Mouse (Mus musculus) induced T-regulatory cell, adult 2 months (primary cell): ENCODE results near the gene Arpp21.

Experiments
- DNase-seq: peaks from one replicate; pipeline ENCODE4 v3.0.0-alpha.2; 2012; ENCODE audit warnings: low read depth

The Arpp21 gene

DNA sequence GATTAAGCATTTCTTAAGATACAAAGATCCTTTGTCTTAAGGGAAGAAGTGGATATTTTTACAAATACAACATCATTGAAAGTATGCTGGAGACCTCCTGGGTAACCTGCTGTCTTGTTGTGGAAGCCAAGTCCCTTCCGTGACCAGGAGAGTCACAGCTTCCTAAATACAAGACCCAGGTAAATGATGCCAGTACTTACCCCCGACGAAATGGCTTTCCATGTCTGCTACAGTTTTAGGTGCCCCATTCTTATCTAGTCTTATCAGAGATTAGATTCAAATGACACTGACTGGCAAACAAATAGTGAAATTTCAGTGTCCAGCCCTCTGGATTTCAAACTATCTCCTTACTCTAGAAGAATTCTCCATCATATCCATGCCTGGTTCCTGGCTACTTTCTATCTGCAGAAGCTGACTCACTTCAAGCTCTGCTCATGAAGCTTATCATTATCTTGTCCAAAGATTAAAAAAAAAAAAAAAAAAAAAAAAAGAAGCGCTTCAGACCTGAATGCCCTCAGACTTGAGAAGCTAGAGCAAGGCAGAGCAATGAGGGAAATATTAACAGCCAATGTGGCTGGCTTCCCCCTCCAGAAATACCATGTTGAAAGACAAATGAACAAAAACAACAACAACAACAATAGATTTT lies 4.9 kb downstream of the Arpp21 start:
- no peak for DNase-seq

DNA sequence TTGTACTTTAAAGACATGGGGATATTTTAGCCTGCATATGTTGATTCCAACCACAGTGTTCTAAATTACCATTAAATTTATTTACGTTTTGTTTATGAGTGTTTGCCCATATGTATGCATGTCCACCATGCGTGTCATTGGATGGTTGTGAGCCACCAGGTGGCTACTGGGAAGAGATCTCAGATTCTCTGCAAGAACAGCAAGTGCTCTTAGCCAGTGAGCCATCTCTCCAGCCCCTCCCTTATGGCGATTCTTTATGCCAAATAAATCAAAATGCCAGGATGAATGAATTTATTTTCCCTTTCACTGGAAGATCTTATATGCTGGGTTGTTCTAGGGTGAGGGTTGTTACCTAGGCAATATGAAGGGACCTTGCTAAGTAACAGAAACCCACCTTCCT lies 7.3 kb downstream of the Arpp21 start:
- no peak for DNase-seq

DNA sequence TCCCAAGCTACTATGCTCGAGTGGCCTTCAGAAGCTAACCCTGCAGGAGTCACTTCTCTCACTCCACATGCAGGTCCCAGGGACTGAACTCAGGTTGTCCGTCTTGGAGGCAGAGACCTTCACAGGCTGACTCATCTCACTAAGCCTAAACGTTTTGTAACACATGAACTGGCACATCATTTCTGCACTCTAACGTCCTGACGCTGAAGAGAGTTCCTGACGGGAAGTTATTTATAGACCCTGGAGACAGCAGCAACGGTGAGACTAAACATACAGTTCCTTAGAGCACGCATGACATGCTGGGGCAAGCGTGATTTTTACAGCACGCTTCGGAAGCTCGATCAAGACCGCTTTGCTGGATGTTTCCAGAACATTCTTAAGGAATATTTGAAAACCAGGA lies 8.6 kb downstream of the Arpp21 start:
- DNase-seq, result no peak

DNA sequence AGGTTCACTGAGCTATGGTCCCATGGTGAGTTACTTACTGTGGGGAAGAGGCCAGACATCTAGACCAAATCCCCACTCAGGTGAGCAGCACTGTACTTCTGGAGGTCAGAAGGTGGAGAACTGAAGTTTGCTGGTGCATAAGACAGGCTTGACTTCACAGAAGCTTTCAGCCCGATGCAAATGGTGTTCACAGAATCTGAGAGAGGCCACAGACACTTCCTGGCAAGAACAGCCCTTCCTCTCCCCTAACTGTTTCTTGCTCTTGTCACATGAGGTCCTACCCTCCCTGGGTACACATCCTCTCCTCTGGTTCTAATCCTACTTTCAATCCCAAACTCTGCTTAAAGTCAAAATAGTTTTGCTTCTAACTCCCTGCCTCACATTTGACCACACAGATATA lies 9.2 kb downstream of the Arpp21 start:
- no peak for DNase-seq

DNA sequence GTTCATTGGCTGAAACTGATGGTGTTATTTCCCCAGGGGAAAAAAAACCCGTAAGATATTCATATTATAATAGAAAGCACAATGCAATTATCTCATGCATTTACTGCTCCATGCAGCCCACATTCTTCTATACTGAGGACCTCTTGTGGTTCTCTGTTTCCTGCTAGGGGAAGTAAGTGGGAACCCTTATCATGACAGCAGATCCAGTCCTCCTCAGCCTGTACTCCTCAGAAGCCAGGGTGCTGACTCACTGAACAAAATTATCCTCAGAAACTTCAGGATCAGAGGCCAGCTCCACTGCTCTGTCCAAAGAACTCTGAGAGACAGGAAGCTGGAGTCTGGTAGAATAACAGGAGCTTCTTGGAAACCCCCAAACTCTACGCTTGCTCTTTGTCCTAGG lies 10.7 kb downstream of the Arpp21 start:
- DNase-seq, result no peak

DNA sequence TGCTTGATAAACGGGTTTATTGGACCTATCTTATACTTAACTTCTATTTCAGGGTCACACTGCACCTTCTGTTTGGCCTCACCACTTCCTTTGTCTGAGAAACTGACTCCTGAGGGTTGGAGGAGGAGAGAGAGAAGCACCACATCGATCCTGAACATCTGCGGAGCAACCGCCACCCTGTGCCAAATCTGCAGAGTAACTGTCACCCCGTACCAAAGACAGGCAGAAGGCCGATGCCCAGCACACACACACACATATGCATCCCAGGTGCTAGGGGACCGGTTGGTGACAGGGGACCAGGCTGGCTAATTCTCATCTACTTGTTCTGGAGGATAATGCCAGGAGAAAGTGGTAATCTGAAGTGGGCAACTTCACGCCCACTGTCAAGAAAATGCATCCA lies 16.4 kb downstream of the Arpp21 start:
- no peak for DNase-seq

DNA sequence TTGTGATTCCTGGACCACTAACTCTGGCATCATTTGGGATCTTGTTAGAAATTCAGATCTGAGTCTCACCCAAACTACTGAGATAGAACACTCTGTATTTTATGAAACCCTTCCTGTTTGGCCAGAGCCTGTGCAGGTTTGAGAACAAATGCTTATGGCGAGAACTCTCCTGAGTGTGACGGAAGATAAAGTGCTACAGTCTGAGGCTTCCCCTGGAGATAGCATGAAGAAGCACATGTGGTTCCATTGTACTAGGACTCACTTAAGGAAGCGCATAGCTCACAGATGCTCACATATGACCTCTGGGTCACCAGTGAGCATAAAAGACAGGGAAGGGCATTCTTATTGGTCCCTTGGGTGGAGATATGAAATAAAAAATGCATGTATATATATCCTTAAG lies 17.5 kb downstream of the Arpp21 start:
- DNase-seq, result no peak

DNA sequence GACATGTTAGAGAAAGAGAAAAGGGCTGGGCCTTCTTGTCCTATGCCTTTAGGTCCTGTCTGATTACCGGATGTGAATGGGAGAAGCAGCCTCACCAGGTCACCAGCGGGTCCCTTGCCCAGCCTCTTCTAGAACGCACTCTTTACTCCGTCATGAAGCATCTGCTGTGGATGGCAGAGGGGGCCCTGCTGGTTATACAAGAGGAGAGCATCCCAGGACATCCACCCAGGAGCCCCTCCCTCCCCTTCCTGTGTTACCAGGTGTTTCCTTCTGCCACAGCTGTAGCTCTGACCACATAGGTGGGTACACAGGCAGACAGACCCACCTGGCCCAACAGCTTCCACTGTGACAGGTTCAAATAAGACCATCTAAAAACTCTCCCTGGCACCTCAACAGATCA lies 18.6 kb downstream of the Arpp21 start:
- no peak for DNase-seq

DNA sequence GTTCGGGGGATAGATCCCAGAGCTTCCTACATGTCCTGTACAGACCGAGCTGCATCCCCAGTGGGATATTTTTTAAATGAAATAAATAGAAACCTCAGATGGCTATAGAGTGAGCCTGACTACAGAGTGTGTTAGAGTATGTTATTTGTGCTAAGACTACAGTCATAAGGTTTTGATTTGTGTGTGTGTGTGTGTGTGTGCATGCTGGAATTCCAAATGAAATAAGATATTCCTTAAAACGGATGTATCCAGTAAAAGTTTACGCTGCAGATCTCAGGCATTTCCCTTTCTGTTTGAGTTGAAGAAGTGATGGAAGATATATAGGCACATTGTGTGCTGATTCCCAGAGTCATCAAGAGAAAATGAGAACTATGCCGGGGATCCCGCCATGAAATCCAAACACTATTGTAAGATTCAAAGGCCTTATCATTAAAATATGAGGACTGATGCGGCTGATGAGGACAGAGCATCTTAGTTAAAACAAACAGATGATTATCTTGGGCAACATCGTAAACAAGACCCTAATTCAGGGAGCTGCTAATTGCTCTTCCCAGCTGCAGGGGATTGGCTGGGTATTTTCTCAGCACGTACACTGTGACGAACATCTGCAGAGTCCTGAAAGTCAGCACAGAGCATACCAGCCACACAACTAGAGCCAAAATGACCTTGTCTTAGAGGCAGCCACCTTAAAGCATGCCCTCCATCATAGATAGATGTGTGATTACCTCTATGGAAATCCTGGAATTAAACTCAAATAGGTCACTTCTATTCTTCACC lies 20.5 kb downstream of the Arpp21 start:
- DNase-seq, result no peak

DNA sequence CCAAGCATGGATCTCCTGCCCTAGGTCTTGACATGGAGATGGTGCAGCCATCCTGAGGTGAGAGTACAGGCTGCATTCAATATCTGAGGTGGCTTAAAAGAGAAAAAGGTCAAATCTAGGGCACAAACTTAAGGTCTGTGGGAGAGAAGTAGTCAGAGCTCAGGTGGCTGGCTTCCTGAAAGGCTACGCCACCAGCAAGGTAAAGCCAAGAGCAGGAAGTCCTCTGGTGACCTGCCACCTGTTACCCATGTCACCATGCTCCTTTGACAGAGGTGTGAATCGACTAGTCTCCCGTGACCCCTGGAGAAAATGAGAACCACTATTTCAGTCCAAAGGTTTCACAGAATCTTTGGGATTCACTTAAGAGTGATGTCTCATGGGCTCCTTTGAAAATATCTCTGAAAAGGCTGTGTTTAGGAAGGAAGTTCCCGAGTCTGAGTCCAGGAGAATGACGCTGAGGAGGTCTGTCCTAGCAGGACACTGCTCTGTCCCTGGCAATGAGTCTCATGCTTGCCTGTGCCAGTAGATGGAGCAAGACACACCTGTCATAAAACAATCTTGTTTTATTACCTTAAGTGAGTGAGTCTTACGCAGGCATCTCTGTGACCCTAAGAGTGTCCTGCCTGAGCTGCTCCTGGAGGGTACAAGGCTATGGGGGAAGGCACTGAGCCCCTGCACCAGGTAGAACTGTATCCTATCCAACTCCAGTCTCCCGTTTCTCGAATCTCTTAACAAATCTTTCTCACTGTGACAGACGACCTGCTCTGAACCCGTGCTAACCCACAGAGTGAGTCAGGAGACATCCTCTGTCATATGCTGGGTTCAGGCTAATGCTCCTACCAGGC lies 22.1 kb downstream of the Arpp21 start:
- DNase-seq, result peak; percentile 26

DNA sequence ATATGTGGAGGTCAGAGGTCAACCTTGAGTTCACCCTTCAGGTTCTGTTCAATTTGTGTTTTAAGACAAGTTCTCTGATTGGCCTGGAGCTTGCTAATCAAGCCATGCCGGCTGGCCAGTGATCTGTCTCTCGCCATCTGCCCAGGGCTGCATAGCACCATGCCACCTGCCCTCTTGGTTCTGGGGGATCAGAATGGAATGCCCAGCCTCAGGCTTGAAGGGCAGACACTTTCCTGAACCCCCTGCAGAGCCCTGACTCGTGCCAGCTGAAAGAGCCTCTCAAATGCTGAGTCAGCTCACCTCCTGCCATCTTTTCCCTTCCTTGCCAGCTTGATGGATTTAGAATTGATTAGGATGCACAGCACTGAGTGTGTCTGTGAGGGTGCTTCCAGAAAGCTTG lies 25.9 kb downstream of the Arpp21 start:
- no peak for DNase-seq

DNA sequence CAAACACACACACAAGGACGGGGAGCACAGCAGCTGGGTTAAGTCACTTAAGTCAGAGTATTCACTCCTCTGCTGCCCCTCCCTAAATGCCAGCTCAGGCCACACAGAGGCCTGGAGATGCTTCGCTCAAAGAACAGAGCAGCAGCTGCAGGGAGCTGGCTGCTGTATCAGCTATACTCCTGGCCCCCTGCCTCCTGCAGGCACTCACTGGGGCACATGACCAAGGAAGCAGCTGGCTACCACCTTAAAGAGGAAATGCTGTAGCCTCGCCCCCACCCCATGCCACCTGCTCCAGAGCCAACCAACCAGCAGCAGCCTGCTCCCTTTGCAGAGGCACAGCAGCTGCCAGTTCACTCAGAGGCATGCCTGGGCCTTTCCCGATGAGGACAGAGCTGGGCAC lies 28.0 kb downstream of the Arpp21 start:
- no peak for DNase-seq

DNA sequence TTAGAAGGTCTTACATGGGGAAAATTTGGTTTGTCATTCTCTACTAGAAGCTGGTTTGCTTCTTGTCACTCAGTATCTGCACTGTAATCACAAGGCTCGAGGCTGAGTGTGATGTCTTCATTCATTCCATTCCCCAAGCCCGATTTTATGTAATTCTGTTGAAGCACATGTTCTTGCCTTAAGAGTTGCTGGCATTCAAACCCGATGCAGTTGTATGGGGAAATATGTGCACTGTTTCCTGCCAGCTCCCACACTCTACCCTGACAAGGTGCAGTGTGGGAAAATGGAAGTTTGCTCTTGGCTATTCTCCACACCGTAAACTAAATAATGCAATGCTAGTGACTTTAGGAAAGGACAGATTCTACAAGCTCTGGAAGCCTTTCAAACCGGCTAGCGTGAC lies 37.4 kb downstream of the Arpp21 start:
- no peak for DNase-seq

DNA sequence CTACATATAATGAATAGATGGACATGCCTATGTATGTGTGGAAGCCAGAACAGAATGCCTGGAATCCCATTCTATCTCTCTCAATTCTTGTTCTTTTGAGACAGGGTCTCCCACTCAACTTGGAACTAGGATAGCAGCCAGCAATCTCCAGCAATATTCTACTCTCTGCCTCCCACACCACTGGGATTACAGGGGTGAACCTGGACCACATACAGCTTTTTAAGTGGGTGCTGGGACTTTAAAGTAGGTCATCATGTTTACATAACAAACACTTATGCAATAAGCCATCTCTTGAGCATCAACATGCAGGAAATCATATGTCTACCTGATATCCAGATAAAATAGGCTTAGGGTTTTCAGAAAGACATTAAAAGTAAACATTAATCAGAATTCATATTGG lies 41.7 kb downstream of the Arpp21 start:
- DNase-seq, result no peak

DNA sequence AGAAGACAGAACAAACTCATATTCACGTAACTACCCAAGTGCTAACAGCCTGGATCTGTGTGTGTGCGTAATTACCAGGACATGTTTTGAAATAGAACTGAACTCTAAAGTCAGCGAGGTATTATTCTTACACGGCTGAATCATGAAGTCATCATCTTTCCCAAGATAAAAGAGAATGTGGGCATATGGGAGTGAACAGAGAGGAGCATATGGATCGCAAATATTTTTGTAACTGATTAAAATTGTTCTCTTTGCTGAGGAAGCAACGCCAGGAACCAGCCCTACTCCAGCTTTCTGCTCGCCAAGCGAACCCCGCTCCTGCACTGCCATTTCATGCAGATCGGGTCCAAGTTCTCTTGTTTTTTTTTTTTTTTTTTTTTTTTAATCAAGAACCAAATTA lies 46.3 kb downstream of the Arpp21 start:
- no peak for DNase-seq

DNA sequence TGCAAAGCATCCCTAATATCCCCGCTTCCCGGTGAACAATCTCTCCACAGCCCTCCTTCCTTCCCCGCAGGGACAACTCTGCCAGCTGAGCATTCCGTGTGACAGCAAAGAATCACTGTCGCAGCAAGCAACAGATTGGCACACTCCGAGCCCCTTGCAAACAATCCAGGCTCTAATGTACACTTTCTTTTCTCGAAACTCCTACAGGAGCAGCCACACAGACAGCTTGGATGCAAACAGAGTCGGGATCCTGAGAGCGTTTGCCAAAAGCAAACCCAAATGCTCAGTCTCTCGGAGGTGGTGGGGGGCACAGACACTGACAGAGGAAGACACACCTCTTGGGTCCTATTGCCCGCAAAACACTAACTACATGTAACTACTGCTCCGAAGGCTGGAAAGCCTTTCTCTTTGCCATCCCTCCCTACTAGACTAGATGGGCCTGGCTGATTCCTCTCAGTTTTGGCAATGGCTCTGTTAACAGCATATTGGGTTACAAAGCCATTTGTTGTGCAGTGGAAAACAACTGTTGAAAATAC lies 47.3 kb downstream of the Arpp21 start:
- DNase-seq, result no peak

DNA sequence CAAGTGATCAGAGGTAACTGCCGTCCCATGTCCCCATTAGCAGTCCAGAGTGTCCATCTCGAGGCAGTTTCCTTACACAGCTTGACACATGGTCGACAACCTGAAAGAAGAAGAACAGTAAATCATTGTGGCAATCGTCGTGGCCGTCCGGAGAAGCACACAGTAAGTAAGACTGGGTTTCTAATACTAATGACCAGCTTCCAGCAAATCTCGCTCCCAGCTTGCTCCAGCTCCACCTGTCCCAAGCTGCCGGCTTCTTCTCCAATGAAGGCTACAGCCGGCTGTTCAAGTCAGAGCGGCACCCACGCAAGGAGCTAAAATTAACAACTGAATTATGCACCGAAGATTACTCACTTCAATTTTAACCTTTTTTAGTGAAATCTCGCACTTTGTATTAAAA lies 48.1 kb downstream of the Arpp21 start:
- no peak for DNase-seq

DNA sequence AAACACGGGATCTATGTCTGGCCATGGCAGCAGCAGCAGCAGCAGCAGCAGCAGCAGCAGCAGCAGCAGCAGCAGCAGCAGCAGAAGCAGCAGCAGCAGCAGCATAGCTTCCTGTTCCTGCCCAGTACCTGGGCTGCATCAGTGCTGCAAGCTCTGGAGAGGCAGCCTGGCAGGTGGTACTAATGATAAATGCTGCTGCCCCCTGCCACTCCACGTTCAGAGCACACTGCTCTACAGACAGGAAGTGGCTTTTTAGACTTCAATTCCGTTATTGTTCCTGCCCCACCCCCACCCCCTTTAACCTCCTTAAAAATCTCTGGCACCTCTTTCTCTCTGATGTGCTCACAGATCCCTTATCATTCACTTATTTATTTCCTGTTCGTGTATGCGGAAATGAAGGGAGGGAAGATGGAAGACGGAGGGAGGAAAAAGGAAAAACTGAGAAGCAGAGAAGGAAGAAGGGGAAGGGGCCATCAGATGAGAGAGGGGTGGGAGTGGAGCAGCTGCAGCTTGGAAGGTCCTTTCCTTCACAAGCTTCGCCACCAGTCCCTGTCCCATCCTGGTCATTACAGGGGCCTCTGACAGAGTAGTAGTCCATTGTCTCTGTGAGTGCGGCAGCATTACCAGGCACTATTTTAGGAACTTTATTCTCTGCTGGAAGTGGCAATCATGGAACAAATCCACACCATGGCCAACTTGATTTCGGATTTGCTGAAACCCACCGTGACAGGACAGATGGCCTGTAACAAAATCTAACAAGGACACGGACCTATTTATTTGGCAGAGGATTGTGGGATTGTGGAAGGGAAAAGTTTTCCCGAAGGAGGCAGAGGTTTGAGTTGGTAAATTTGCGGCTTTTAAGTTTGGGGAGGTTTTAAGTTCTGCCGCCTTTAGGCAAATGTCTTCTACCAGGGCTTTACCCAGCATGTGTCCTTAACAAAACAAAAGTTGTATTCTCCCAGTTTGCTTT lies 49.1 kb downstream of the Arpp21 start:
- DNase-seq, result peak; percentile 56

DNA sequence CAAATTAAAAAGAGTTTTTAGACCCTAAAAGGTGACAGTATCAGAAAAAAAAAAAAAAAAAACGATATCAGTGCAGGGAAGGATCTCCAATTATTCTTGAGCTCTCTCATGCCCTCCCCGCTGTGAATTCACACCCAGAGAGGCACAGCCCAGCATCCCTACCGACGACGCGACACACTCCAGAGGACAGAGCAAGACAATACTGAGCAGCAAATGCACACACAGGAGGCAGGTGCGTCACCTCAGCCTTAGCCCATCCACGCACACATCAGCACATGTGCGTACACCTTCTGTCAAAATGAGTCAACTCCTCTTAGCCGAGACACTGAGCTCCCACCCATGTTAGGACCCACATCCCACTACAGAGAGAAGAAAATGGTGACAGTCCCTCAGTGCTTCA lies 50.0 kb downstream of the Arpp21 start:
- DNase-seq, result no peak

DNA sequence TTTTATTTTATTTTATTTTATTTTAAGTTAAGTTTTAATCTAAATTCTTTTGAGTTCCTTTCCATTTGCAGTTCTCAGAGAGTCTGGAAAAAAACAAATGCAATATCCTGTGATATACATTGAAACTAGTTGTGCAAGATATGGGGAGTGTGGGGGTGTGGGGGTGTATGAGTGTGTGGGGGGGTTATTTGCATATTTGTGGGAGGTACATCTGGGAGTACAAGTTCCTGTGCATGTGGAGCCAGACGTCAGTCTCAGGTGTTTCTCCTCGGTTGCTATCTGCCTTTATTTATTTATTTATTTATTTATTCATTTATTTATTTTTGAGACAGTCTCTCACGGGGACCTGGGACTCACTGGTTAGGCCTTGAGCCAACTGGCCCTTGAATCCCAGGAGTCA lies 53.0 kb downstream of the Arpp21 start:
- DNase-seq, result no peak

DNA sequence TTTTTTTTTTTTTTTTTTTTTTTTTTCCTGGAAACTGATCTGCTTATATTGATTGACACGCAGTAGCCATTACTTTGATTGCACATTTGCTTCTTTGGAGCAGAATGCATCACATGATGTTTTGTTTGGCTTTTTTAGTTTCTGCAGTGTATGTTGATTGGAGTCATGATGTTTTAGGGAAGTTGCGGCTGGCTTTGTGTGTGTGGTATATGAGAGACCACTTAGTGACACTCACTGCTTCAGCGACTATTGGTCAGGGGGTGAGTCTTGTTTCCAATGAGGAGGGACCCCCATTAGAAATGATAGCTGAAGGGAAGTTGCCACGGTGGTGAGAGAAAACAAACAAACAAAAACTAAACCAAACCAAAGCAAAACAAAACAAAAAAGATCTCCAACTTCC lies 55.7 kb downstream of the Arpp21 start:
- no peak for DNase-seq

DNA sequence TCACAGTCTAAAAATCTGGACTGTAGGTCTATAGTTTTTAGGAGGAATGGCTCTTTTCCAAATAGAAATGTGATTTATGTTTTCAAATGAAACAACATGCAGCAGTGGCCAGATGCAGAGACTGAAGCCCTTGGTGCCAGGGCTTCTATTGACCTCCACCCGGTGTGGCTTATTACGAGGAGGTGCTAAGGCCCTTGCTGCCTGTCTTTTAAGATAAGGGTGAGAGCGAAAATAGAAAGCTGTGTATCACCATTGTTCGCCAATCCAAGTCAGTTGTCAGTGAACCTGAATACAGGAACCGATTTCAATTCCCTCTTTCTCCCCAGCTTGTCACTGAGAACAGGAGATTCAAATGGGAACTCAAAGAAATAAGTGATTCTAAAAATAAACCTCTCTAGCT lies 57.3 kb downstream of the Arpp21 start:
- DNase-seq, result no peak
